Mouse (Mus musculus) liver, embryonic 16.5 days (tissue): ENCODE results near the gene Asphd1. TPM values are rescaled to one million over a fixed set of nuclear protein-coding genes. Genes with fewer than 3 reads are reported as not detected.

Experiments used
- ATAC-seq: fragments of 200-750 bp; cut with Nextera tagmentation; 2 replicates; pipeline ENCODE4 v1.8.0; 2017; ENCODE audit warnings: low read depth, mild to moderate bottlenecking, moderate number of reproducible peaks, moderate library complexity
- H3K27ac ChIP-seq: fragments of 300-500 bp; sonication (generic); 2 replicates; pipeline ENCODE4 v1.5.1; 2014; ENCODE audit warnings: mild to moderate bottlenecking, low read length
- H3K27me3 ChIP-seq: fragments of 300-500 bp; sonication (generic); 2 replicates; pipeline ENCODE4 v1.6.1; 2014; ENCODE audit warnings: low read depth, low read length, mixed read lengths; ENCODE audit not compliant: control insufficient read depth, insufficient read depth
- H3K36me3 ChIP-seq: fragments of 300-500 bp; sonication (generic); 2 replicates; pipeline ENCODE4 v1.6.1; 2014; ENCODE audit warnings: mild to moderate bottlenecking; ENCODE audit not compliant: control insufficient read depth, insufficient read depth
- H3K4me1 ChIP-seq: fragments of 300-500 bp; sonication (generic); 2 replicates; pipeline ENCODE4 v1.6.1; 2014; ENCODE audit warnings: low read depth, low read length, mixed read lengths; ENCODE audit not compliant: control insufficient read depth
- H3K4me2 ChIP-seq: fragments of 300-500 bp; sonication (generic); 2 replicates; pipeline ENCODE4 v1.6.1; 2014; ENCODE audit warnings: low read depth, low read length, mixed read lengths
- H3K4me3 ChIP-seq: fragments of 300-500 bp; sonication (generic); 2 replicates; pipeline ENCODE4 v1.5.1; 2014; ENCODE audit warnings: low read depth, mild to moderate bottlenecking, low read length
- H3K9ac ChIP-seq: fragments of 300-500 bp; sonication (generic); 2 replicates; pipeline ENCODE4 v1.6.1; 2014; ENCODE audit warnings: low read depth, low read length
- H3K9me3 ChIP-seq: fragments of 300-500 bp; sonication (generic); replicated peaks from 2 replicates; pipeline ENCODE4 v1.6.1; 2016; ENCODE audit warnings: low read length; ENCODE audit not compliant: control insufficient read depth
- WGBS: fragments of 180-500 bp; shearing (Covaris S2); extraction: QIAGEN DNeasy Blood & Tissue Kit; methylation state at CpG from one replicate; pipeline ENCODE4 v1.1.7; 2014; ENCODE audit not compliant: insufficient replicate concordance; 5-methylcytosine and 5-hydroxymethylcytosine counted together
- polyA plus RNA-seq: library from polyadenylated mRNA; unstranded; fragments of >200 nt; fragmentation: Nextera tagmentation; extraction: Ambion mirVana; gene quantifications from 2 replicates; pipeline ENCODE4 v1.2.1, GENCODE M21; 2015

Asphd1 gene
- polyA plus RNA-seq, 1 experiment from 2014 or later = not detected

- Histone ChIP-seq H3K27ac (no peak overlapping the region), H3K36me3 (peaks cover 6% of the 10 kb centered on the region; the same call in 1 of the 2 replicates), H3K4me1 (0 out of 2 replicates have a peak, but pooled peaks cover 2% of the 10 kb centered on the region), H3K27me3 (no peaks in the 10 kb centered on the region), H3K9me3 (no peaks in the 10 kb centered on the region), H3K4me2 (no peak overlapping the region), H3K9ac (no peak overlapping the region), H3K4me3 (no peak overlapping the region)
- 77% methylated on average over 5 of the region's 5 CpGs for WGBS
- no peak for ATAC-seq
Measured at GRCm38 (mm10) chr7:126941801-126942200, 7.6 kb downstream of the Asphd1 start.

- Histone ChIP-seq H3K9ac (no peak overlapping the region), H3K27me3 (no peaks in the 10 kb centered on the region), H3K36me3 (peaks cover 6% of the 10 kb centered on the region; the same call in 1 of the 2 replicates), H3K4me3 (no peak overlapping the region), H3K27ac (no peak overlapping the region), H3K4me1 (0 out of 2 replicates have a peak, but pooled peaks cover 2% of the 10 kb centered on the region), H3K4me2 (no peak overlapping the region), H3K9me3 (no peaks in the 10 kb centered on the region)
- ATAC-seq = no peak
- WGBS = 50% methylated on average over 6 of the region's 6 CpGs
Measured at GRCm38 (mm10) chr7:126941171-126941570, 8.2 kb downstream of the Asphd1 start.

DNA sequence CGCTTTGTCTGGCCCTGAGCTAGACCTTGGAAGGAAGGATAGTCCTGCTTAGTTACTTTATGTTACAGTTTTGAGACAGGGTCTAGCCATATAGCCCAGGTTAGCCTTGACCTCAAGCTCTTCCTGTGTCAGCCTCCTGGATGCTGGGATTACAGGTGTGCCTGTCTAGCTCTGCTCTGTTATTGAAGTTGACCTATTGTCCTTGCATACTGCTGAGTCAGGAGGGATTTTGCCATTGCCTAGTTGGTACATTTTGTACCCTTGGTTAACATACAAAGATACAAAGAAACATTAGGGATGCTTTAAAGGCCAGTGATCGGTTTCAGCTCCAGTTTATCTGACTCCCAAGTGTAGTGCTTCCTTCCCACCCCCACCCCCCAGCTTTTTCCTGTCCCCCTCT, 16.7 kb downstream of the Asphd1 start:
- no peak overlapping the region for H3K4me3 ChIP-seq
- H3K27me3 ChIP-seq = no peaks in the 10 kb centered on the region
- 73% methylated on average over 2 of the region's 2 CpGs for WGBS
- H3K27ac ChIP-seq = no peak overlapping the region
- H3K36me3 ChIP-seq = peaks cover 4% of the 10 kb centered on the region; the same call in 1 of the 2 replicates
- H3K4me1 ChIP-seq = peaks cover 17% of the 10 kb centered on the region
- H3K9ac ChIP-seq = no peak overlapping the region
- H3K4me2 ChIP-seq = no peak overlapping the region
- H3K9me3 ChIP-seq = no peaks in the 10 kb centered on the region
- no peak for ATAC-seq

GRCm38 (mm10) chr7:126929046-126929445, 20.3 kb downstream of the Asphd1 start:
- WGBS = under 1% methylated on average over 27 of the region's 27 CpGs
- H3K27ac ChIP-seq = peak overlapping the region; percentile 51; the same call in 1 of the 2 replicates
- peak overlapping the region; percentile 100 for H3K4me2 ChIP-seq
- H3K9ac ChIP-seq = peak overlapping the region; percentile 91
- peaks cover 29% of the 10 kb centered on the region for H3K4me1 ChIP-seq
- H3K9me3 ChIP-seq = no peaks in the 10 kb centered on the region
- peak; percentile 42 for ATAC-seq
- H3K27me3 ChIP-seq = no peaks in the 10 kb centered on the region
- H3K36me3 ChIP-seq = no peaks in the 10 kb centered on the region
- H3K4me3 ChIP-seq = peak overlapping the region; percentile 87

DNA sequence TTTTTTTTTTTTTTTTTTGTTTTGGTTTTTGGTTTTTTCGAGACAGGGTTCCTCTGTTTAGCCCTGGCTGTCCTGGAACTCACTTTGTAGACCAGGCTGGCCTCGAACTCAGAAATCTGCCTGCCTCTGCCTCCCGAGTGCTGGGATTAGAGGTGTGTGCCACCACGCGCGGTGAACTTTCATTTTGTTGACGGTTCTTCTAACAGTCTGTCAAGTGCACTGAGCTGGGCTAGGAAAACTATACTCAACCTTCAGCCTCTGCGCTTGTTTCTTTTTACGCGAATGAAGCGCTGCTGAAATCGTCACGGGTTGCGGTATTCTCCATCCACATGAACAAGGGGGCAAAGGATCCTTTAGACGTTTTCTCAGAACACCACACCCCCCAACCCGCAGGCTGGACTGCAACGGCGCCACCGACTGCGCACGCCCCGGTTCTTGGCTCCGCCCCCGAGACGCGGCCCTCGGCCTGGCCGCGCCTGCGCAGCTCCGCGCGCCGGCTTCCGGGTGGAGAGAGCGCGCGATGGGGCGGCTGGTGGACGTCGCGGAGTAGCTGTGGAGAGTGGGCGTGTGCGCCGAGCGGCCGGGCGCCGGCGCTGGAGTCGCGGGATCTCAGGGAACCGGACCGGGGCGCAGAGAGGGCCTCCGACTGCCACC, 20.9 kb downstream of the Asphd1 start, which contains the start of gene Kctd13:
Gene Kctd13, plus strand, starts transcription at position 496 of the 654 bp plus-strand sequence.
- peaks cover 34% of the 10 kb centered on the region for H3K4me1 ChIP-seq
- peak within 1 kb of the TSS; percentile 91 for H3K9ac ChIP-seq
- H3K27me3 ChIP-seq = no peaks in the 10 kb centered on the region
- peak within 1 kb of the TSS; percentile 87 for H3K4me3 ChIP-seq
- H3K36me3 ChIP-seq = no peaks in the 10 kb centered on the region
- 1% methylated on average over 55 of the region's 56 CpGs for WGBS
- peak within 1 kb of the TSS; percentile 100 for H3K4me2 ChIP-seq
- ATAC-seq = peak; percentile 97
- no peaks in the 10 kb centered on the region for H3K9me3 ChIP-seq
- peak within 1 kb of the TSS; percentile 75 for H3K27ac ChIP-seq

GRCm38 (mm10) chr7:126926299-126926698, 23.1 kb downstream of the Asphd1 start:
- H3K27me3 ChIP-seq = no peaks in the 10 kb centered on the region
- H3K4me2 ChIP-seq = no peak overlapping the region
- H3K9me3 ChIP-seq = no peaks in the 10 kb centered on the region
- ATAC-seq = no peak
- H3K4me3 ChIP-seq = no peak overlapping the region
- peaks cover 34% of the 10 kb centered on the region for H3K4me1 ChIP-seq
- WGBS = 14% methylated on average over 3 of the region's 3 CpGs
- no peaks in the 10 kb centered on the region for H3K36me3 ChIP-seq
- no peak overlapping the region for H3K9ac ChIP-seq
- H3K27ac ChIP-seq = 0 out of 2 replicates have a peak overlapping the region, but pooled peaks have one; percentile 22

- no peaks in the 10 kb centered on the region for H3K27me3 ChIP-seq
- no peak overlapping the region for H3K4me2 ChIP-seq
- H3K4me1 ChIP-seq = peaks cover 23% of the 10 kb centered on the region
- no peak overlapping the region for H3K4me3 ChIP-seq
- ATAC-seq = no peak
- no peak overlapping the region for H3K27ac ChIP-seq
- H3K36me3 ChIP-seq = no peaks in the 10 kb centered on the region
- no peaks in the 10 kb centered on the region for H3K9me3 ChIP-seq
- no peak overlapping the region for H3K9ac ChIP-seq
- 58% methylated on average over 5 of the region's 5 CpGs for WGBS
Measured at GRCm38 (mm10) chr7:126923999-126924398, 25.4 kb downstream of the Asphd1 start.

DNA sequence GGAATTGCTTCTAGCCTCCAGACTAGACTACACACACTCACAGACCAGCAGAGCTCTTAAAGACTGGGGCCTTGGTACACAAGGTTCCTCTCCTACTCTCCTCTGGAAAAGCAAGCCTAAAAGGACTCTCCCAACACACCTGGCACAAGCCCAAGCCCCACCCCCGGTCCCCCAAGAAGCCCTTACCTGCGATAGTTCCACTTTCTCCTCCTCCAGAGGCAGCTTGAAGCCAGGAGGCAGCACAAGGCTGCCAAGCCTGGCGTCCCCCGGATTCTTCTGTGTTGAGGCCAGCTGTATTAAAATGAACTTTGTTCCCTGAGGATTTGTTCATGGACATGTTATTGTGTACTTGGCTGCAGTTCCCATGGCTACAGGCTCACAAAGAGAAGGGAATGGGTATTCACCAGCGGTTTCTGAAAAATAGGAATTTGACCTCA, 26.7 kb downstream of the Asphd1 start, which contains the start of gene Tmem219:
Gene Tmem219, minus strand, starts transcription at position 294 of the 437 bp plus-strand sequence.
- Histone ChIP-seq H3K27ac (0 out of 2 replicates have a peak within 1 kb of the TSS, but pooled peaks have one; percentile 27), H3K9ac (no peak within 1 kb of the TSS), H3K4me2 (peak within 1 kb of the TSS; percentile 27; the same call in 1 of the 2 replicates), H3K4me1 (peaks cover 16% of the 10 kb centered on the region), H3K4me3 (peak within 1 kb of the TSS; percentile 32), H3K36me3 (no peaks in the 10 kb centered on the region), H3K9me3 (no peaks in the 10 kb centered on the region), H3K27me3 (no peaks in the 10 kb centered on the region)
- WGBS = 55% methylated on average over 5 of the region's 5 CpGs
- ATAC-seq = peak; percentile 47

- ATAC-seq = no peak
- no peak overlapping the region for H3K9ac ChIP-seq
- H3K27ac ChIP-seq = no peak overlapping the region
- H3K4me1 ChIP-seq = peaks cover 10% of the 10 kb centered on the region
- no peaks in the 10 kb centered on the region for H3K27me3 ChIP-seq
- 47% methylated on average over 2 of the region's 2 CpGs for WGBS
- no peaks in the 10 kb centered on the region for H3K36me3 ChIP-seq
- no peak overlapping the region for H3K4me3 ChIP-seq
- no peak overlapping the region for H3K4me2 ChIP-seq
- H3K9me3 ChIP-seq = no peaks in the 10 kb centered on the region
Measured at GRCm38 (mm10) chr7:126921563-126921962, 27.8 kb downstream of the Asphd1 start.
